Mouse (Mus musculus) left cerebral cortex, postnatal 36 days (tissue): Measurements from ENCODE around the gene Ddit4. TPM values are rescaled to one million over a fixed set of nuclear protein-coding genes. Genes with fewer than 3 reads are reported as not detected.

Experiments
- DNase-seq, 2 experiments: peaks; one replicate each; pipeline ENCODE4 v3.0.0; 2021 to 2022; ENCODE audit warnings: low spot score in 2 of 2, mixed read lengths in 1 of 2
- intact Hi-C: fragments of 180-260 bp; cut with DNase I; formaldehyde crosslinking; loops from one replicate; pipeline ENCODE4 v1.15.1; 2025
- total RNA-seq, 2 experiments: library from RNA; stranded (reverse); gene quantifications; 2 replicates each; pipeline ENCODE4 v1.2.3; 2021

The Ddit4 gene
- total RNA-seq, 2 experiments from 2014 or later: 33.5 to 58.5 TPM

GRCm38 (mm10) chr10:59952152-59952780 is 632 bp upstream of the Ddit4 start:
- intact Hi-C loops: loop anchor here (2.0 kb wide), 1 partner anchor 17 kb away; no protein-coding TSS in a partner anchor

GRCm38 (mm10) chr10:59950716-59951191 is 880 bp downstream of the Ddit4 start:
- intact Hi-C loops: loop anchor here (1.0 to 2.0 kb wide), 2 partner anchors 52 to 53 kb away; partner anchors contain the start of genes Anapc16 and Ascc1
- DNase-seq: peak; percentile 84 to 88

More at GRCm38 (mm10) chr10:59952152-59952780, 632 bp upstream of the Ddit4 start:
- DNase-seq: peak; percentile 60 to 66

DNA sequence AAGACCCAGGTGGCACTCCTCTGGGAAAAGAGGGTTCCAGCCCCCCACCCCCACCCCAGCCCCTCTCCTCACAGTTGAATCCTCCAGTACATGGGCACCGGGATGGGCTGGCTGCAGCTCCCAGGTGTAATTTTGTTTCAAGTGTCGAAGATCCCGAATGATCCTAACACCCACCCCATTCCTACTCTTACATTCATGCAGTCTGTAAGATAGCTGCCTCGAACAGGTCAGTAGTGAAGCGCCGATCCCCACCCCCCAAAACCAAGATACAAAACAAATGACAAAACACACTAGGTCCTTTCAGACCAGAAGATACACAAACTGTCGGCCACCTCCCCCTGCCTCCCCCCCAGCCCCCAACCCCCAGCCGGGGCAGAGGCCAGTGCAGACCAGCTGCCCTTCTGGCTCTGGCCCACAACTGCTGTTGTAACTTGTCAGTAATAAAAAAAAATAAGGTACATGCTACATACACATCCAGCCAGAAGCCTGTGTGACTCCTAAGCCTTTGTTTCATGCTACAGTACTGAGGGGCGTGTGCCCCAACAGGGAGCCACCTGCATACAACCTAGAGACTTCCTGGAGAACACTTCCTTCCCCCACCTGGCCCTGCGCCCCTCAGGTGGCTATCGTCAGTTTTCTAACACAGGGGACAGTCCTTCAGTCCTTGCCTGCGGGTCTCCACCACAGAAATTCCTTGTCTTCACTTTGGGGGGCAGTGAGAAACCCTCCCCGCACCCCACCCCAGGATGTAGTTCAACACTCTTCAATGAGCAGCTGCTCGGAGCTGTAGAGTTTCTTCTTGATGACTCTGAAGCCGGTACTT is 1.6 kb downstream of the Ddit4 start:
- intact Hi-C loops: loop anchor here (2.0 kb wide), 1 partner anchor 53 kb away; the partner anchor contains the start of genes Anapc16 and Ascc1

DNA sequence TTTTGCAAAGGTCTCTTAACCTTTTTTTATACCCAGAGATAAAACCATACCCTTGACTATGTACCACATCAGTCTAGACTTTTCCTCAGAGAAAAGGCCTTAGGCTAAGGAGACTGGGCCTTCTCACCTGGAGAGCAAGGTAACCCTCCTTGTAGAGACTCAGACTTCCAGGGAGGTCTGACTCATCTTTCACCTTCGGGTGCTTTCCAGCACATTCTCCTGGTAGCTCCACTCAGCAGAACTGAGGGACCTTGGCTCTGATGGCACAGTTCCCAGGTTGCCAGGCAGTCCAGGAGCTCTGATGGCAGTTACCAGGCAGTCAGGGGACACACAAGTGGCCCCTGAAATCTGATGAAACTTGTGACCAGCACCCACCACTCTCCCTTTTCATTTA is 2.4 kb downstream of the Ddit4 start:
- intact Hi-C loops: no loop called here
- no peak for DNase-seq

More for the DNA sequence above, 1.6 kb downstream of the Ddit4 start:
- DNase-seq: no peak

- intact Hi-C loops: no loop called here
- DNase-seq: peak in 1 of 2 experiments; percentile 28
Observed at GRCm38 (mm10) chr10:59948363-59949254, 3.0 kb downstream of the Ddit4 start.

- no peak for DNase-seq
- intact Hi-C loops: no loop called here
Observed at GRCm38 (mm10) chr10:59947296-59948073, 4.1 kb downstream of the Ddit4 start.

DNA sequence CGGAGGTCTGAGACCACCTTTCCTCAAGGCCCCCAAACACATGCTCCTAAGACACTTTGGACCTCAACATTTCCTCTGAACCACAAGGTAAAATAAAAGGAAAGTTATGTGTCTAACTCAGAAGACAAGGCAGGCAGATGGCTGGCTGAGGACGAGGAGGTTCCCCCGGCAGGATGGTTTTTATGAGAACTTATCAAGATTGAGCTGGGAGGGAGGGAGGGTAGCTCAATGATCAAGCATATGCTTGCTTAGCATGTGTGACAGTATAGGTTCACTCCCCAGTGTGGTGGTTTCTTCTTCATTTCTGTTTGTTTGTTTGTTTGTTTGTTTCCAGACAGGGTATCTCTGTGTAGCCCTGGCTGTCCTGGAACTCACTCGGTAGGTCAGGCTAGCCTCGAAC is 5.3 kb downstream of the Ddit4 start:
- intact Hi-C loops: no loop called here
- no peak for DNase-seq

GRCm38 (mm10) chr10:59945416-59945815 is 6.2 kb downstream of the Ddit4 start:
- intact Hi-C loops: no loop called here
- DNase-seq: no peak

GRCm38 (mm10) chr10:59943421-59943989 is 8.1 kb downstream of the Ddit4 start:
- DNase-seq: peak in 1 of 2 experiments; percentile 61
- intact Hi-C loops: no loop called here

- DNase-seq: peak; percentile 66 to 73
- intact Hi-C loops: no loop called here
Observed at GRCm38 (mm10) chr10:59942847-59943420, 8.7 kb downstream of the Ddit4 start.

DNA sequence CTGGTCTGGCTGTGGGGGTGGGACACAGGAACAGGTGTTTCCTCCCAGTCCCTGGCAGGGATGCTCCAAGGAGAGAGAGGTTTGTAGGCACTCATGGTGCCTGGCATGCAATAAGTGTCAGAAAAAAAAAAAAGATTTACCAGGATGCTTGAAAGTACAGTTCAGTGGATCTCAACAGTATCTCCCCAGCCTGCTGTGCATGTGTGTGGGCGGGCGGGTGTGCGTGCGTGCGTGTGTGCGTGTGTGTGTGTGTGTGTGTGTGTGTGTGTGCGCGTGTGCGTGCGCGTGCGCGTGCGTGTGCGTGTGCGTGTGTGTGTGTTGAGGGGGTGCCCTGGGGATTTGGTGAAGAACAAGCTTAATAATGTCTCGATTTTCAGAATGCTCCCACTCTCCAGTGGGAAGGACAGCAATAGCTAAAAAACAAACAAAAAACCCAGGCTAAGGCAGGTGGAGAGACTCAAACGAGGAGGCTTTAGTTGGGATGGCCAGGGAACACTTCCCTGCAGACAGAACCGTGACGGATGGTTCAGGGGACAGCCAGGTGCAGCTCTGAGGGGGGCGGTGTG is 9.3 kb downstream of the Ddit4 start:
- DNase-seq: peak in 1 of 2 experiments; percentile 49
- intact Hi-C loops: no loop called here

DNA sequence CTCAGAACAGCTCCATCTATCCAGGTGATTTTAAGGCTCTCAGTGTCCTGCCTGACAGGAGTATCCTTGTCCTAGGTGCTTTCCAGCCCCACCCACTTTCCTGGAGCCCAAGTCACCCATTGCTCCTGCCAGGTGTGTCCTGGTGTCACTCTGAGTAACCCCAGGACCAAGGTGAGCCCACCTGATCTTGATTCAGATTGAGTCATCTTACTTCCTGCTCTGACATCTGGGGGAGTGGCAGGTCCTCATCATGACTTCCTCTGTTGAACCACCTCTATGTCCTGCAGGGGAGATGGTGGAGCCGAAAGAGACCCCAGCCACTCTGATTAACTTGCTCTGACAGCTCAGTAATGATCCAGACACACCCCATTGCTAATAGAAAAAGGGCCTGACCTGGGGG is 12.6 kb downstream of the Ddit4 start:
- no peak for DNase-seq
- intact Hi-C loops: no loop called here

GRCm38 (mm10) chr10:59938662-59939061 is 13.0 kb downstream of the Ddit4 start:
- DNase-seq: no peak
- intact Hi-C loops: no loop called here

DNA sequence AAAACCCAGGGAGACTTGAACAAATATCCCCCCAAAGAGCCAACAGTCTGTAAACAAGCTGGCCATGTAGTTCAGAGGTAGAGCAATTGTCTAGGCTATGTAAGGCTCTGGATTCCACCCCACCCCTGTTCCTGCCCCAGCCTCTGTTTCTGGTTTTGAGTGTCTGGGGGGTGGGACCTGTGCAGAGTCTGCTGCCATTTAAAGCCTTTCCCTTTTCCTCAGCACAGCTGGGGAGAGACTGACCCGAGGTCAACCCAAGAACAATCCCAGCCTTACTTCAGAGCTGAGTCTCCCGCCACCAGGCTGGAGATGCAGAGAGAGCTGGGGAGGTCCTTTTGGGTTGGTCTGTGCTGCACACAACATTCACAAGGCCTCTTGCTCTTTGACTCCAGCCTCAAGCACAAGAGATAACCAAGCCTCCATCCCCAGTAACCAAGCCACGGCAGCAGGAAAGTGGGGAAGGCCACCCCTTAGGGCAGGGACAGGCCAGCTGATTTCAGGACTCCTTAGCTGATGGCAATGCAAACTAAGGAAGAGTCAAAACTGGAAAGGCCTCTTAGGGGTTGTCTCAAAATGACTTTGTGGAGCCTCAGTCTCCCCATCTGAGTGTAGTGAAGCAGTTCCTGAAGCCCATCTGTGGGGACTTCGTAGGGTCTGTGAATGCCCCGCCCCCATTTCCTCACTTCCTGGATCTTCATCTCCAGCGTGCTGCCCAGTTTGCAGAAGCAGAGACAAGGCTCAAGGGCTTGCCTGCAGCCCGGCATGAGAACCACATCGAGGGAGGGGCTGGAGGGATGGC is 15.4 kb downstream of the Ddit4 start:
- intact Hi-C loops: no loop called here
- no peak for DNase-seq

DNA sequence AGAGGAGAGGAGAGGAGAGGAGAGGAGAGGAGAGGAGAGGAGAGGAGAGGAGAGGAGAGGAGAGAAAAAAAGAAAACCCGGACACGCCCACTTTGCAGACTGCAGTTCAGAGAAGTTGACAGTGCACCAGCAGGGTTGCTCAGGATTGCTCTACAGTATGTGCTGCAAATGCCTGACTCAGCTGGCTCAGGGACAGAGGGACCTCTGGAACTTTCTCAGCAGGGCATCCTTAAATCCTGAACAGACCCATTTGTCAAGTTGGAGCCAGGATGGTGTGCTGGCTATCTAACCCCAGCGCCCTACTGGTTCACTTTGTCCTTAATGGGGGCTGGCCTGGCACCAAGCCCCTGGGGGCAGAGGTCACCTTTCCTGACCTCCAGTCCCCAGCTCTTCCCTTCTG is 17.6 kb downstream of the Ddit4 start:
- intact Hi-C loops: no loop called here
- DNase-seq: no peak

- DNase-seq: no peak
- intact Hi-C loops: no loop called here
Observed at GRCm38 (mm10) chr10:59932521-59932920, 19.1 kb downstream of the Ddit4 start.

- intact Hi-C loops: no loop called here
- DNase-seq: peak; percentile 29 to 33
Observed at GRCm38 (mm10) chr10:59930996-59931395, 20.6 kb downstream of the Ddit4 start.
